Mouse (Mus musculus) liver, postnatal 0 days (tissue): ENCODE results near the gene Pth2. TPM values are rescaled to one million over a fixed set of nuclear protein-coding genes. Genes with fewer than 3 reads are reported as not detected.

Experiments
- ATAC-seq: fragments of 200-750 bp; cut with Nextera tagmentation; 2 replicates; pipeline ENCODE4 v1.8.0; 2017; ENCODE audit warnings: mild to moderate bottlenecking, moderate library complexity
- DNase-seq: peaks from one replicate; pipeline ENCODE4 v3.0.0-alpha.2; 2016
- H3K27ac ChIP-seq: fragments of 300-500 bp; sonication (generic); 2 replicates; pipeline ENCODE4 v1.5.1; 2014; ENCODE audit warnings: antibody characterized with exemption, moderate library complexity, mild to moderate bottlenecking, low read depth
- H3K27me3 ChIP-seq: fragments of 300-500 bp; sonication (generic); 2 replicates; pipeline ENCODE4 v1.6.1; 2014; ENCODE audit warnings: low read length, control low read depth, mixed read lengths; ENCODE audit not compliant: insufficient read depth
- H3K36me3 ChIP-seq: fragments of 300-500 bp; sonication (generic); replicated peaks from 2 replicates; pipeline ENCODE4 v1.6.1; 2014; ENCODE audit warnings: mild to moderate bottlenecking, control low read depth, low read length, moderate library complexity, mixed read lengths; ENCODE audit not compliant: insufficient read depth
- H3K4me1 ChIP-seq: fragments of 300-500 bp; sonication (generic); 2 replicates; pipeline ENCODE4 v1.6.1; 2014; ENCODE audit warnings: antibody characterized with exemption, mild to moderate bottlenecking, control low read depth; ENCODE audit not compliant: insufficient read depth
- H3K4me2 ChIP-seq: fragments of 300-500 bp; sonication (generic); 2 replicates; pipeline ENCODE4 v1.6.1; 2014; ENCODE audit warnings: low read depth, mild to moderate bottlenecking, low read length, moderate library complexity, mixed read lengths
- H3K4me3 ChIP-seq: fragments of 300-500 bp; sonication (generic); 2 replicates; pipeline ENCODE4 v1.5.1; 2014; ENCODE audit warnings: low read depth, low read length
- H3K9ac ChIP-seq: fragments of 300-500 bp; sonication (generic); replicated peaks from 2 replicates; pipeline ENCODE4 v1.6.1; 2014; ENCODE audit warnings: mild to moderate bottlenecking, moderate library complexity
- H3K9me3 ChIP-seq: fragments of 300-500 bp; sonication (generic); 2 replicates; pipeline ENCODE4 v1.6.1; 2016; ENCODE audit warnings: mild to moderate bottlenecking, control low read depth, low read length, mixed read lengths
- CTCF ChIP-seq: sonication (generic); IDR thresholded peaks from 2 replicates; pipeline ENCODE4 v1.5.1; 2016; ENCODE audit warnings: antibody characterized with exemption, low read depth
- EP300 ChIP-seq: IDR thresholded peaks from 2 replicates; pipeline ENCODE4 v1.6.1; 2016; ENCODE audit warnings: antibody characterized with exemption, low read depth, mild to moderate bottlenecking
- WGBS: fragments of 180-500 bp; shearing (Covaris S2); extraction: QIAGEN DNeasy Blood & Tissue Kit; methylation state at CpG from one replicate; pipeline ENCODE4 v1.1.7; 2014; ENCODE audit not compliant: insufficient replicate concordance; 5-methylcytosine and 5-hydroxymethylcytosine counted together
- microRNA-seq: library from miRNA; unstranded; fragments of <30 nt; microRNA quantifications from one replicate; pipeline ENCODE4, GENCODE M21; 2016
- polyA plus RNA-seq: library from polyadenylated mRNA; unstranded; fragments of >200 nt; fragmentation: Nextera tagmentation; extraction: Ambion mirVana; gene quantifications from 2 replicates; pipeline ENCODE4 v1.2.1, GENCODE M21; 2015

Pth2 gene
- polyA plus RNA-seq, 1 experiment from 2014 or later: not detected

- TF ChIP-seq CTCF (no peak), EP300 (no peak)
- Histone ChIP-seq H3K4me3 (no peak overlapping the region), H3K27ac (no peak overlapping the region), H3K4me1 (peaks cover 11% of the 10 kb centered on the region), H3K9me3 (no peaks in the 10 kb centered on the region), H3K4me2 (no peak overlapping the region), H3K36me3 (peaks cover 11% of the 10 kb centered on the region), H3K27me3 (no peaks in the 10 kb centered on the region), H3K9ac (no peak overlapping the region)
- peak; percentile 15 for DNase-seq
- WGBS: 63% methylated on average over 7 of the region's 7 CpGs
- ATAC-seq: no peak
Measured at GRCm38 (mm10) chr7:45229459-45230203, 48.8 kb downstream of the Pth2 start.

GRCm38 (mm10) chr7:45231192-45231591 lies 50.4 kb downstream of the Pth2 start:
- no peak for TF ChIP-seq CTCF
- no peak for TF ChIP-seq EP300
- DNase-seq (peak; percentile 11), ATAC-seq (no peak)
- Histone ChIP-seq H3K27ac (no peak overlapping the region), H3K4me1 (peaks cover 18% of the 10 kb centered on the region), H3K4me2 (no peak overlapping the region), H3K36me3 (peaks cover 11% of the 10 kb centered on the region), H3K9ac (no peak overlapping the region), H3K27me3 (no peaks in the 10 kb centered on the region), H3K9me3 (no peaks in the 10 kb centered on the region), H3K4me3 (no peak overlapping the region)
- 70% methylated on average over 12 of the region's 12 CpGs for WGBS

Small RNAs within 50 kb of the gene (microRNA-seq; reads per million reads assigned to microRNA genes)
- gene Mir7055: not detected

Other genes with a start within 250 kb of the Pth2 start
- gene Tsks, start 237.8 kb upstream of the Pth2 start, polyA plus RNA-seq: 0.06 TPM in 1 of 2 replicates, not detected in the other
- 0.98 and 1.1 TPM in 2 replicates for gene Cpt1c, start 206.1 kb upstream of the Pth2 start, polyA plus RNA-seq
- 73.2 and 76.8 TPM in 2 replicates for gene Prmt1, start 194.4 kb upstream of the Pth2 start, polyA plus RNA-seq
- 35.9 and 38.0 TPM in 2 replicates for gene Irf3, start 183.3 kb upstream of the Pth2 start, polyA plus RNA-seq
- 11.7 and 13.1 TPM in 2 replicates for gene Bcl2l12, start 182.3 kb upstream of the Pth2 start, polyA plus RNA-seq
- gene Scaf1, start 164.6 kb upstream of the Pth2 start, polyA plus RNA-seq: 7.5 and 8.1 TPM in 2 replicates
- gene Rras, start 163.0 kb upstream of the Pth2 start, polyA plus RNA-seq: 25.4 and 31.4 TPM in 2 replicates
- gene Prr12, start 128.1 kb upstream of the Pth2 start, polyA plus RNA-seq: 1.6 and 1.7 TPM in 2 replicates
- 22.2 and 22.6 TPM in 2 replicates for gene Nosip, start 118.6 kb upstream of the Pth2 start, polyA plus RNA-seq
- gene Prrg2, start 118.3 kb upstream of the Pth2 start, polyA plus RNA-seq: 19.7 and 20.4 TPM in 2 replicates
- gene Rcn3, start 88.8 kb upstream of the Pth2 start, polyA plus RNA-seq: 17.1 and 17.9 TPM in 2 replicates
- 150 and 154 TPM in 2 replicates for gene Fcgrt, start 77.1 kb upstream of the Pth2 start, polyA plus RNA-seq
- 681 and 696 TPM in 2 replicates for gene Rps11, start 56.6 kb upstream of the Pth2 start, polyA plus RNA-seq
- 938 and 993 TPM in 2 replicates for gene Rpl13a, start 52.2 kb upstream of the Pth2 start, polyA plus RNA-seq
- 0.27 and 0.70 TPM in 2 replicates for gene Gm45713, start 44.8 kb upstream of the Pth2 start, polyA plus RNA-seq
- 2.0 and 2.3 TPM in 2 replicates for gene Flt3l, start 44.6 kb upstream of the Pth2 start, polyA plus RNA-seq
- 37.6 and 37.8 TPM in 2 replicates for gene Pih1d1, start 26.7 kb upstream of the Pth2 start, polyA plus RNA-seq
- gene Aldh16a1, start 26.4 kb upstream of the Pth2 start, polyA plus RNA-seq: 26.8 and 29.6 TPM in 2 replicates
- not detected in 2 replicates for gene Slc17a7, start 17.0 kb upstream of the Pth2 start, polyA plus RNA-seq
- gene Gfy, start 1.4 kb upstream of the Pth2 start, polyA plus RNA-seq: not detected in 2 replicates
- gene Ccdc155, start 23.9 kb downstream of the Pth2 start, polyA plus RNA-seq: 0.06 TPM in 1 of 2 replicates, not detected in the other
- gene Dkkl1, start 31.2 kb downstream of the Pth2 start, polyA plus RNA-seq: 0.95 and 1.5 TPM in 2 replicates
- gene Tead2, start 34.8 kb downstream of the Pth2 start, polyA plus RNA-seq: 15.5 and 20.2 TPM in 2 replicates
- gene Cd37, start 58.1 kb downstream of the Pth2 start, polyA plus RNA-seq: 29.8 and 31.8 TPM in 2 replicates
- gene Slc6a16, start 60.1 kb downstream of the Pth2 start, polyA plus RNA-seq: 0.46 and 0.49 TPM in 2 replicates
- 0.32 and 0.43 TPM in 2 replicates for gene Slc6a21, start 96.5 kb downstream of the Pth2 start, polyA plus RNA-seq
- gene Trpm4, start 152.8 kb downstream of the Pth2 start, polyA plus RNA-seq: 6.9 and 7.0 TPM in 2 replicates
- 0.05 and 0.31 TPM in 2 replicates for gene Hrc, start 154.3 kb downstream of the Pth2 start, polyA plus RNA-seq
- gene Ppfia3, start 186.0 kb downstream of the Pth2 start, polyA plus RNA-seq: not detected in 2 replicates
- gene Lin7b, start 189.6 kb downstream of the Pth2 start, polyA plus RNA-seq: not detected in 2 replicates
- 53.7 and 57.2 TPM in 2 replicates for gene Snrnp70, start 214.7 kb downstream of the Pth2 start, polyA plus RNA-seq
- 0.05 TPM in 1 of 2 replicates, not detected in the other for gene Kcna7, start 224.7 kb downstream of the Pth2 start, polyA plus RNA-seq
- 0.05 and 0.15 TPM in 2 replicates for gene Ntf5, start 232.7 kb downstream of the Pth2 start, polyA plus RNA-seq
- not detected in 2 replicates for gene Lhb, start 239.8 kb downstream of the Pth2 start, polyA plus RNA-seq